ENCODE assay signal across 21 mouse cellular contexts in the genomic region with DNA sequence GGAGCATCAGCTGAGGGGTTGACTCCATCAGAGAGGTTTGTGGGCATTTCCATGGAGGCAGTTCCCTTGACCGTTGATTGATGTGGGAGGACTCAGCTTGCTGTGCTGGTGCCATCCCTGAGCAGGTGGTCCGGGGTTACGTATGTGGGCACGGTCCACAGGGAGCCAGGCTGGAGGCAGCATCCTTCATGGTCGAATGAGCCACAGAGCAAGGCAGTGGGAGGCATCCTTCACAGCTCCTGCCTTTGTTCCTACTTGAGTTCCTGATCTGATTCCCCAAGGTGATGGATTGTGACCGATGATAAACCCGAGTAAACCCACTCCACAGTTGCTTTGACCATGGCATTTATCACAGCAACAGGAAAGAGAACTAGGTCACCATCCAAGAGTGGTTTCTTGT. TPM values are rescaled to one million over a fixed set of nuclear protein-coding genes. Genes with fewer than 3 reads are reported as not detected.
"Had no signal": no experiment of that assay in that cellular context is flagged by ENCODE, and none has a peak within 500 bp of the region (broad histone marks: within the 10 kb centered on the region; RNA-seq: fewer than 3 reads in every experiment).

No protein-coding gene starts in this region.

- H3K27ac ChIP-seq: left cerebral cortex, adult 2 months; limb, embryonic 12.5 days; limb, embryonic 15.5 days; liver, embryonic 14.5 days; macrophage; stomach, postnatal 0 days had no signal

- ATAC-seq: liver, postnatal 0 days; lung, postnatal 0 days had no signal

- H3K9me3 ChIP-seq: limb, embryonic 12.5 days; limb, embryonic 15.5 days had no signal

- H3K4me1 ChIP-seq: limb, embryonic 12.5 days; limb, embryonic 15.5 days had no signal

- DNase-seq: kidney, postnatal 10 days; kidney, postnatal 36 days; liver, postnatal 0 days; lung, embryonic 14.5 days; midbrain, embryonic 14.5 days; right cerebral cortex, adult 18-20 months; right cerebral cortex, postnatal 14 days; right cerebral cortex, postnatal 4 days; thymus, adult 2 months; thymus, postnatal 14 days; thymus, postnatal 4 days had no signal

- H3K36me3 ChIP-seq: limb, embryonic 12.5 days; limb, embryonic 15.5 days had no signal

- H3K4me3 ChIP-seq: left cerebral cortex, adult 2 months; limb, embryonic 12.5 days; limb, embryonic 15.5 days had no signal

- H3K4me2 ChIP-seq: limb, embryonic 12.5 days; limb, embryonic 15.5 days; liver, embryonic 11.5 days; lung, embryonic 14.5 days; midbrain, embryonic 11.5 days had no signal

- H3K27me3 ChIP-seq: limb, embryonic 12.5 days; limb, embryonic 15.5 days had no signal

- H3K9ac ChIP-seq: limb, embryonic 12.5 days; limb, embryonic 15.5 days; liver, embryonic 14.5 days; liver, postnatal 0 days; lung, embryonic 14.5 days had no signal

RNA-seq across cellular contexts. Expression of a gene that starts 25.4 kb away (rescaled TPM):
- total RNA-seq: megakaryocyte-erythroid progenitor cell, adult 5-6 weeks had no signal
- polyA plus RNA-seq: macrophage had no signal
